Mouse (Mus musculus): ENCODE results near the gene Gm5930. TPM values are rescaled to one million over a fixed set of nuclear protein-coding genes. Genes with fewer than 3 reads are reported as not detected.
"Not testable (repeated sequence)": the region's sequence is repeated elsewhere in the genome, so short reads cannot be mapped to it uniquely, and the experiment has no call there.

Gene Gm5930
- polyA plus RNA-seq (2015; fragmentation: Nextera tagmentation; extraction: Ambion mirVana): not detected in 2 replicates

DNA sequence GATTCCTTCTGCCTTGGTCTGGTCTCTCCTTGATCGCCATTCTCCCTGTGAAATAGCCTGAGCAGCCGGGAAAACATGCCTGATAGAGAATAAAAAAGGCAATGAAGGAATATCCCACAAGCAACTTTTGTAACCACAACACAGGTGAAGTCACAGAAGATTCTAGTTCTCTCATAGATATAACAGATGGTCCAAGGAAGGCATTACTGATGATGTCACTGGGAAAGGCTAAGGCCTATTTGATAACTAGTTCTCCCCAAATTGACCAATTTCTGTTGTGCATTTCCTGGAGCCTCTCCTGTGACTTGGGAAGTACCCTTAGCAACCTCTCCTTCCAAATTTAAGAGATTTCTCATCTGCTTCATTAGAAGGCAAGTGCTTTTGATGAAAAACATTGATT, at the start of gene Gm5930:
Gm5930 (minus strand) TSS at position 101 of the 400 bp plus-strand sequence.
- not testable (repeated sequence) for H3K27me3 ChIP-seq (replicated peaks); H3K36me3 ChIP-seq; H3K9ac ChIP-seq; H3K4me2 ChIP-seq; H3K4me3 ChIP-seq (replicated peaks); H3K27ac ChIP-seq; ATAC-seq (ENCODE audit: insufficient read depth, low FRiP score, low read depth); H3K9me3 ChIP-seq; H3K4me1 ChIP-seq
- WGBS: no CpG with 5 or more reads among the region's 2 CpGs

DNA sequence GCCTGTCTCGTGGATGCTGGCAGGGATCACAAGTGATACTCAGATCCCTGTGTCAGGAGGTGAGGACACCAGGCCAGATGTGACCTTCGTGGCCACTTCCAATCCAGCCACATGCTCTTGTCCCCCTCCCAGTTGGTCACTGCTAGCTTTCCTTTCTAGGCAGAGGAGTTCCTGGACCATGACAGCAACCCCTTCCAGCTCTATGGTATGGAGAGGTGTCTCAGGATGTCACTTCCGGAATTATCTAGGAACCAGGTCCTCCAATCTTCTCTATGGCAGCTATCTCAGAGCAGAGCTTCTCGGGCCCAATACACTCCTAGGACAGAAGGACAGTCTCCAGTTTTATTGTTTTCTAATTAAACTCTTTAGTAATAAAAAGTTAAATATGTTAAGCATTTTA, 45.8 kb upstream of the Gm5930 start:
- not testable (repeated sequence) for ATAC-seq (ENCODE audit: insufficient read depth, low FRiP score, low read depth); H3K9me3 ChIP-seq; H3K4me3 ChIP-seq (replicated peaks); H3K4me2 ChIP-seq; H3K9ac ChIP-seq; H3K27ac ChIP-seq; H3K4me1 ChIP-seq; H3K27me3 ChIP-seq (replicated peaks); H3K36me3 ChIP-seq
- 75% methylated on average over 4 of the region's 4 CpGs for WGBS

DNA sequence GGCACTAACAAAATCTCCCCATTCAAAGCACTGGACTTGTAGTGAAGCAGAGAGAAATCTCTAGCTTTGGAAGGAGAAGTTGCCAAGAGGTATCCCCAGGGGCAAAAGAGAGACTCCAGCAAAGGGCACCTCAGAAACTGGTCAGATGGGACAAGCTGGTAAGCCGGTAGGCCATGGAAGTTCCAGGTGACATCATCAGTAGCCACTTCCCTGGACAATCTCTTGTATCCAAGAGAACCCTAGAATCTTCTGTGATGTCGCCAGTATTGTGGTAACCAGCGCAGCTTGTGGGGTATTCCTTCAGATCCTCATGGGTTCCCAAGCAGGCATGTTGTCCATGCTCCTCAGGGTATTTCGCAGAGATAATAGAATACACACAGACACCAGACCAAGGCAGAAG, 26.7 kb upstream of the Gm5930 start, which contains the start of gene Gm8229:
Gm8229 (plus strand) TSS at position 301 of the 400 bp plus-strand sequence.
- not testable (repeated sequence) for ATAC-seq (ENCODE audit: insufficient read depth, low FRiP score, low read depth); H3K9me3 ChIP-seq; H3K27me3 ChIP-seq (replicated peaks); H3K27ac ChIP-seq; H3K4me2 ChIP-seq; H3K4me1 ChIP-seq; H3K9ac ChIP-seq; H3K4me3 ChIP-seq (replicated peaks); H3K36me3 ChIP-seq
- 85% methylated on average over 4 of the region's 4 CpGs for WGBS

DNA sequence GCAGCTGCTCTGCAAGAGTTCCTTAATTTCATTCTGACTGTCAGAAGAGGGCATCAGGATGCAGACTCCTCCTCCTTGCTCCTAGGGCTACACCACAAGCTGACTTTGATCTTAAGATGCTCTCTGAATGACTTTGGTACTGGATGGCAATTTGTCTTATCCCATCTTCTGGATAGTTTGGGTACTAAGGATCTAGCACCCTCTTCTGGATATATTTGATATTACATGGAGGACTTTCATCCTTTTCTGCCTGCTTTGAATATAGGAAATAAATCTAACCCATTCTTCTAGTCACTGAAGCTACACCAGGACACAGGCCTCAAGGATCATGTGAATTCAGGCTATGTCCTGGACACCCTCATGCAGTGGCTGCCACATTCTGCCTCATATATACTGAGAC, 23.9 kb upstream of the Gm5930 start:
- not testable (repeated sequence) for H3K27ac ChIP-seq; H3K27me3 ChIP-seq (replicated peaks); H3K4me3 ChIP-seq (replicated peaks); ATAC-seq (ENCODE audit: insufficient read depth, low FRiP score, low read depth); H3K4me2 ChIP-seq; H3K9me3 ChIP-seq; H3K36me3 ChIP-seq; H3K9ac ChIP-seq; H3K4me1 ChIP-seq

DNA sequence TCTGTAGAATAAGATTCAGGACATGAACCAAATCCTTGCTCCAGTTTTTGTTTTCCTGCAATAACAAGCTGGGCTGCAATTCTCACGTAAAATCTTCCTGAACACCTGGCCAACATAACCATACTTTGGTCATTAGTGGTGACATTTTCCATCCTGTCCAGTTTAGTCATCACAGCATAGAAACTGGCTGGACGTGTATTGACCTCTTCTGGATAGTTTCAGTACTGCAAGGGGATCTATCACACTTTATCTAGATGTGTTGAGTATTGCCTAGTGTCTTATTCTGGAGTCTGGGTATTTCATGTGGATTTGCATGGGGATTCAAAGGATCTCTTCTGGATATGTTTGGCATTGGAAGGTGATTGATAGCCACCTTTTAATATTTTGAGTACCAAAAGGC, 23.0 kb upstream of the Gm5930 start:
- not testable (repeated sequence) for ATAC-seq (ENCODE audit: insufficient read depth, low FRiP score, low read depth); H3K4me1 ChIP-seq; H3K4me3 ChIP-seq (replicated peaks); H3K27ac ChIP-seq; H3K9ac ChIP-seq; H3K9me3 ChIP-seq; H3K36me3 ChIP-seq; H3K27me3 ChIP-seq (replicated peaks); H3K4me2 ChIP-seq
- 32% methylated on average over 2 of the region's 2 CpGs for WGBS

DNA sequence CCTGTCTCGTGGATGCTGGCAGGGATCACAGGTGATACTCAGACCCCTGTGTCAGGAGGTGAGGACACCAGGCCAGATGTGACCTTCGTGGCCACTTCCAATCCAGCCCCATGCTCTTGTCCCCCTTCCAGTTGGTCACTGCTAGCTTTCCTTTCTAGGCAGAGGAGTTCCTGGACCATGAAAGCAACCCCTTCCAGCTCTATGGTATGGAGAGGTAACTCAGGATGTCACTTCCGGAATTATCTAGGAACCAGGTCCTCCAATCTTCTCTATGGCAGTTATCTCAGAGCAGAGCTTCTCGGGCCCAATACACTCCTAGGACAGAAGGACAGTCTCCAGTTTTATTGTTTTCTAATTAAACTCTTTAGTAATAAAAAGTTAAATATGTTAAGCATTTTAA, 26.3 kb downstream of the Gm5930 start:
- not testable (repeated sequence) for ATAC-seq (ENCODE audit: insufficient read depth, low FRiP score, low read depth); H3K4me2 ChIP-seq; H3K27me3 ChIP-seq (replicated peaks); H3K4me3 ChIP-seq (replicated peaks); H3K9ac ChIP-seq; H3K27ac ChIP-seq; H3K4me1 ChIP-seq; H3K36me3 ChIP-seq; H3K9me3 ChIP-seq
- 83% methylated on average over 4 of the region's 4 CpGs for WGBS

DNA sequence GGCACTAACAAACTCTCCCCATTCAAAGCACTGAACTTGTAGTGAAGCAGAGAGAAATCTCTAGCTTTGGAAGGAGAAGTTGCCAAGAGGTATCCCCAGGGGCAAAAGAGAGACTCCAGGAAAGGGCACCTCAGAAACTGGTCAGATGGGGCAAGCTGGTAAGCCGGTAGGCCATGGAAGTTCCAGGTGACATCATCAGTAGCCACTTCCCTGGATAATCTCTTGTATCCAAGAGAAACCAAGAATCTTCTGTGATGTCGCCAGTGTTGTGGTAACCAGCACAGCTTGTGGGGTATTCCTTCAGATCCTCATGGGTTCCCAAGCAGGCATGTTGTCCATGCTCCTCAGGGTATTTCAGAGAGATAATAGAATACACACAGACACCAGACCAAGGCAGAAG, 53.1 kb downstream of the Gm5930 start, which contains the start of gene Gm8220:
Gm8220 (plus strand) TSS at position 301 of the 400 bp plus-strand sequence.
- not testable (repeated sequence) for H3K27me3 ChIP-seq (replicated peaks); H3K4me3 ChIP-seq (replicated peaks); H3K4me1 ChIP-seq; H3K4me2 ChIP-seq; H3K9ac ChIP-seq; H3K36me3 ChIP-seq; H3K27ac ChIP-seq; ATAC-seq (ENCODE audit: insufficient read depth, low FRiP score, low read depth); H3K9me3 ChIP-seq
- WGBS: 92% methylated on average over 2 of the region's 2 CpGs

Other genes with a start within 250 kb of the Gm5930 start
- 1.5 and 2.1 TPM in 2 replicates for gene Ear2, start 235.9 kb downstream of the Gm5930 start, polyA plus RNA-seq (2015; fragmentation: Nextera tagmentation; extraction: Ambion mirVana)
- gene Gm3327, start 214.7 kb downstream of the Gm5930 start, polyA plus RNA-seq (2015; fragmentation: Nextera tagmentation; extraction: Ambion mirVana): not detected in 2 replicates
- not detected in 2 replicates for gene Gm8212, start 140.9 kb downstream of the Gm5930 start, polyA plus RNA-seq (2015; fragmentation: Nextera tagmentation; extraction: Ambion mirVana)
- not detected in 2 replicates for gene 4930503E14Rik, start 125.3 kb downstream of the Gm5930 start, polyA plus RNA-seq (2015; fragmentation: Nextera tagmentation; extraction: Ambion mirVana)
- gene Gm8220, start 53.0 kb downstream of the Gm5930 start, polyA plus RNA-seq (2015; fragmentation: Nextera tagmentation; extraction: Ambion mirVana): not detected in 2 replicates
- not detected in 2 replicates for gene Gm8229, start 26.8 kb upstream of the Gm5930 start, polyA plus RNA-seq (2015; fragmentation: Nextera tagmentation; extraction: Ambion mirVana)
- not detected in 2 replicates for gene Gm3371, start 72.1 kb upstream of the Gm5930 start, polyA plus RNA-seq (2015; fragmentation: Nextera tagmentation; extraction: Ambion mirVana)
- gene Gm8232, start 95.1 kb upstream of the Gm5930 start, polyA plus RNA-seq (2015; fragmentation: Nextera tagmentation; extraction: Ambion mirVana): not detected in 2 replicates
- not detected in 2 replicates for gene BC061237, start 153.9 kb upstream of the Gm5930 start, polyA plus RNA-seq (2015; fragmentation: Nextera tagmentation; extraction: Ambion mirVana)
- gene Gm17093, start 179.7 kb upstream of the Gm5930 start, polyA plus RNA-seq (2015; fragmentation: Nextera tagmentation; extraction: Ambion mirVana): not detected in 2 replicates
- not detected in 2 replicates for gene Gm8247, start 244.6 kb upstream of the Gm5930 start, polyA plus RNA-seq (2015; fragmentation: Nextera tagmentation; extraction: Ambion mirVana)